Mouse (Mus musculus) kidney, adult 2 months (tissue): ENCODE measurements at regions not wholly inside any gene's neighbourhood (a gene's known extent, or its start where the extent isn't known, plus 50 kb on each side); places are given as distances from the start of the nearest gene placed in this dataset.

ENCODE experiments used
- CTCF ChIP-seq: fragments of 200-500 bp; conservative IDR thresholded peaks from 2 replicates; pipeline ENCODE4 v1.5.1; 2011; ENCODE audit warnings: low read depth, mild to moderate bottlenecking, control low read depth, low read length, moderate library complexity, mixed read lengths; ENCODE audit not compliant: insufficient read depth, insufficient read length
- POLR2A ChIP-seq: fragments of 200-500 bp; IDR thresholded peaks from one replicate; pipeline ENCODE4 v1.6.1; 2011; ENCODE audit warnings: low read depth, low read length, control low read depth

GRCm38 (mm10) chr17:64491922-64492353 is 108.6 kb upstream of the Man2a1 start:
- TF ChIP-seq CTCF (no peak), POLR2A (no peak)
